Mouse (Mus musculus) kidney, adult 18-20 months (tissue): Measurements from ENCODE around the gene Mrln.

Experiments
- DNase-seq: peaks from one replicate; pipeline ENCODE4 v3.0.0; 2021

The Mrln gene

DNA sequence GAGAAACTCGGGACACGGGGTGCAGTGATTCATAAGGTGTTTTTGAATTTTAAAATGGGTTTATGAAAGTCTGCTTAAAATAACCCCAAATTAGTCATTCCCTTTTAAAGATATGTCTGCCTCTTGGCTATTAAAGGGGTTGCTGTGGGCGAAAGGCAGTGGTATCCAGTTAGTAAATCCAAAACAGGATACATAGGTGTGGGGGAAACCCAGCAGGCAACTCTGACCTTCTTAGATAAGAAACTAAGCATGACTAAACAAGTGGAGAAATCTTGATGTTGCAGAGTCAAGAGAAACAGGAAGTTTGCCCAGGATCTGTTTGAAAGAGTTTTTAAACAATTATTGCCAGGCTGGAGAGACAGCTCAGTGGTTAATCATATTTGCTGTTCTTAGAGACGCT, 52.6 kb downstream of the Mrln start:
- DNase-seq = no peak

DNA sequence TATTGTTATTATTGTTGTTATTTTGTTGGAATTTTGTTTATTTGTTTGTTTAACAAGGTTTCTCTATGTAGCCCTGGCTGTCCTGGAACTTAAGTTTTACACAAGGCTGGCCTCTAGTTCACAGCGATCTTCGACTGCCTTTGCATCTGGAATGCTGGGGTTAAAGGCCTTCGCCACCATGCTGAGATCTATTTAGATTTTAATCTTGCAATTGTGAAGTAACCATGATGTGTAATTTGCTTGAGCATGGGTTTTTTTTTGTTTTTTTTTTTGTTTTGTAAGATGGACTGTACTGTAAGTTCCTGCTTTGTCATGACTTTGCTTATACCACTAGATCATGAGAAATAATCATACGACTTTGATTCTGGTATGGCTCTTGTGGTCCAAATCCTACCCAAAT, 56.4 kb downstream of the Mrln start:
- no peak for DNase-seq

DNA sequence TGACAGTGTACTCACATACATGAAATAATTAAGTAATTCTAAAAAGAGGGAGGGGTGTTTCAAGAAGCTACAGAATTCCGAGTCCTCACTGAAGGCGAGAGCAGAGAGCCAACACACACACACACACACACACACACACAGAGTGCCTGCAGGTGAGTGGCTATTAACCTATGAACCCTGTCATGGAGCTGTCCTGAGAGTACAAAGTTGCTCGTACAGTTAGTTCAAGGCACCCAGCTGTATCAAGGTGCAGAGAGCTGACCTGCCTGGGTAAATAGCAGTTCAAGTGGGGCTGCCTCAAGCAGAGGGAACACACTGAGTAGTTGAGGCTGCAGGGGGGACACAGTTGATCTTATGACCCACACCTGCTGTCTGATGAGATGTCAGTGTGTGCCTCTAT, 57.6 kb downstream of the Mrln start:
- DNase-seq = peak; percentile 63

DNA sequence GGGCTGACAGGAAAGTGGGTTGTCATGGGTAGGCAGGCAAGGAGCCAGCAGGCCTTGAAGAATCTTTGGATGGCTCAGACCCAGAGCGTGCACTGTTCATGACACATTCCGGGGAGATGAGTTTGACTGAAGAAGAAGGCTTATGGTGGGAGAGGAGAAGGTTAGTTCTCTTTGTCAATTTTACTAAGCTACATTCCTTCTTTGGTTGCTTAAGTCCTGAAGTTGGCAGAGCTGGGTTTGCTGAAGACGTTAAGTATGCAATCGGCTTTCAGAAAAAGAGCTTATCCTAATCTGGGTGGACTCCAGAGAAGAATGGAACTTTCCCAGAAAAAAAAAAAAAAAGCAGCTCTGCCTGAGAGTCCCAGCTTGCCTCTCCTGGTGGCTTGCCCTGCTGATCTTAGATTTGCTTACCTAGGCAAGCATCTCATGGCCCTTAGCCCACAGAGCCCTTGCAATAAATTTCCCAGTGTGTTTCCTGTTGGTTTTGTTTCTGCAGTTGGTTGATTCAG, 59.3 kb downstream of the Mrln start:
- DNase-seq = peak; percentile 35

- DNase-seq = peak; percentile 22
These were observed 60.0 kb downstream of the Mrln start for GRCm38 (mm10) chr10:70264337-70265036.

DNA sequence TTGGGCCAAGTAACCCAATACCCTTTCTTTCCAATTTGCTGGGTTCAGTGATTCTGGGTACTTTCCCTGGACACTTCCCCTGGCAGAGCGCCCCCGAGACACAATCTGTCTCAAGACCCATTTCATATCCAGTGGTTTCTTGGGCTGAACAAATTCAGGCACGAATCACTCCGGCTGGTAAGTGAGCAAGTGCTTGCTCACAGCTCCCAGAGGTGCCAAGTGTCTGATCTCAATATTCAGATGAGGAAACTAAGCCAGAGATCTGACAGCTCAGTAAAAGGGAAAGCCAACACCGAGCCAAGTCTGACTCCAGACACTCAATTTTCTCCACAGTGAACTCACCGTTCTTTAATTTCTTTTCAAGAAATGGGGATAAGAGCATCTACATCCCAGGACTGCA, 62.0 kb downstream of the Mrln start:
- DNase-seq = no peak

- no peak for DNase-seq
These were observed 64.3 kb downstream of the Mrln start for GRCm38 (mm10) chr10:70268581-70269446.
